In the genomic region with DNA sequence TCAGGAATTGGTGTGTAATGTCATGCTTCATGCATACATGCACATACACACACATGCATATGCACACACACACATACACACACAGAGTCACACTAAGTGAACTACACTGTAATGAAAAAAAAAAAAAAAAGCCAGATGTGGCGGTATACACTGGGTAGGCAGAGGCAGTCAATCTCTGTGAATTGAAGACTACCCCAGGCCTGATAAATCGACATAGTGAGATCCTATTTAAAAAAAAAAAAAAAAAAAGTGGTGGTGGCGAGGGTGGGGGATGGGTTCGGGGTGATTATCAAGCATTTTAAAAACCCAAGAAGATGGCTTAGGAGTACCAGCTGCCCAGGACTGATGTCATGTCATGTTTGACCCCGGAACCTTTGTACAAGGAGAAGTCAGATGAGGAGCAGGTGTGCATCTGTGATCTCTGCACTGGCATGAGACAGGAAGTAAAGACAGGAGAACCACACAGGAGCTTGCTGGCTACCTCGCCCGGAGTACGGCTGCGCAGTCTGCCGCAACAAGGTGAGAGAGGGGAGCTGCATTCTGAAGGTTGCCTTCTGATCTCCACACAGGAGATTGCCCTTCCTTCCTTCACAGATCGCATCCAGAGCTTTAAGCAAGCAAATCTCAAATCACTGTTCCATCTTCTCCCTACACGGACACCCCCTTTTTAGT, we compare ENCODE assay signal across 26 mouse cellular contexts. TPM values are rescaled to one million over a fixed set of nuclear protein-coding genes. Genes with fewer than 3 reads are reported as not detected.
"Had no signal": no experiment of that assay in that cellular context is flagged by ENCODE, and none has a peak within 500 bp of the region (broad histone marks: within the 10 kb centered on the region; RNA-seq: fewer than 3 reads in every experiment).

No protein-coding gene starts in this region.

- H3K36me3 ChIP-seq: limb, embryonic 12.5 days; limb, embryonic 15.5 days; liver, embryonic 15.5 days; lung, embryonic 15.5 days; midbrain, embryonic 10.5 days; midbrain, embryonic 13.5 days had no signal

- H3K27me3 ChIP-seq: limb, embryonic 12.5 days; limb, embryonic 15.5 days; liver, embryonic 15.5 days; lung, embryonic 15.5 days; midbrain, embryonic 13.5 days had no signal

- ATAC-seq: midbrain, embryonic 13.5 days; midbrain, embryonic 16.5 days had no signal

- H3K4me1 ChIP-seq: limb, embryonic 12.5 days; limb, embryonic 15.5 days; lung, embryonic 15.5 days had no signal

- H3K27ac ChIP-seq: limb, embryonic 12.5 days; limb, embryonic 15.5 days; liver, embryonic 15.5 days; lung, embryonic 15.5 days; midbrain, embryonic 10.5 days; midbrain, embryonic 13.5 days; stomach, postnatal 0 days had no signal

- H3K9ac ChIP-seq: limb, embryonic 12.5 days; limb, embryonic 15.5 days; lung, embryonic 15.5 days had no signal

- DNase-seq: kidney, postnatal 10 days; kidney, postnatal 36 days; left cerebral cortex, postnatal 4 days; lung, adult 18-20 months; lung, postnatal 10 days; lung, postnatal 36 days; right cerebral cortex, postnatal 14 days; right cerebral cortex, postnatal 4 days; thymus, adult 18-20 months; thymus, postnatal 25 days had no signal

- H3K9me3 ChIP-seq: limb, embryonic 12.5 days; limb, embryonic 15.5 days; liver, embryonic 15.5 days; lung, embryonic 15.5 days; megakaryocyte, embryonic 14.5 days; midbrain, embryonic 10.5 days; midbrain, embryonic 13.5 days had no signal

- H3K4me3 ChIP-seq: myocyte had no signal

RNA-seq across cellular contexts. Expression of a gene that starts 5.7 kb away (rescaled TPM):
- total RNA-seq: layer of hippocampus, postnatal 14 days; left cerebral cortex, adult 8-10 months; left cerebral cortex, postnatal 14 days; left cerebral cortex, postnatal 4 days; monocyte, adult 5-6 weeks had no signal
- polyA plus RNA-seq: kidney, embryonic 14.5 days; limb, embryonic 12.5 days; limb, embryonic 15.5 days; liver, embryonic 15.5 days; lung, embryonic 15.5 days; midbrain, embryonic 10.5 days; midbrain, embryonic 13.5 days; midbrain, embryonic 16.5 days; stomach, embryonic 14.5 days; stomach, postnatal 0 days had no signal

RNA-seq across cellular contexts. Expression of a gene that starts 39.9 kb away (rescaled TPM):
- total RNA-seq: monocyte, adult 5-6 weeks had no signal
- polyA plus RNA-seq: limb, embryonic 12.5 days; liver, embryonic 15.5 days; myocyte had no signal
